Mouse (Mus musculus): Measurements from ENCODE around the gene Hnf4a. TPM values are rescaled to one million over a fixed set of nuclear protein-coding genes. Genes with fewer than 3 reads are reported as not detected.

Hnf4a gene
- polyA plus RNA-seq, 1 experiment from 2014 or later = 0.04 TPM

DNA sequence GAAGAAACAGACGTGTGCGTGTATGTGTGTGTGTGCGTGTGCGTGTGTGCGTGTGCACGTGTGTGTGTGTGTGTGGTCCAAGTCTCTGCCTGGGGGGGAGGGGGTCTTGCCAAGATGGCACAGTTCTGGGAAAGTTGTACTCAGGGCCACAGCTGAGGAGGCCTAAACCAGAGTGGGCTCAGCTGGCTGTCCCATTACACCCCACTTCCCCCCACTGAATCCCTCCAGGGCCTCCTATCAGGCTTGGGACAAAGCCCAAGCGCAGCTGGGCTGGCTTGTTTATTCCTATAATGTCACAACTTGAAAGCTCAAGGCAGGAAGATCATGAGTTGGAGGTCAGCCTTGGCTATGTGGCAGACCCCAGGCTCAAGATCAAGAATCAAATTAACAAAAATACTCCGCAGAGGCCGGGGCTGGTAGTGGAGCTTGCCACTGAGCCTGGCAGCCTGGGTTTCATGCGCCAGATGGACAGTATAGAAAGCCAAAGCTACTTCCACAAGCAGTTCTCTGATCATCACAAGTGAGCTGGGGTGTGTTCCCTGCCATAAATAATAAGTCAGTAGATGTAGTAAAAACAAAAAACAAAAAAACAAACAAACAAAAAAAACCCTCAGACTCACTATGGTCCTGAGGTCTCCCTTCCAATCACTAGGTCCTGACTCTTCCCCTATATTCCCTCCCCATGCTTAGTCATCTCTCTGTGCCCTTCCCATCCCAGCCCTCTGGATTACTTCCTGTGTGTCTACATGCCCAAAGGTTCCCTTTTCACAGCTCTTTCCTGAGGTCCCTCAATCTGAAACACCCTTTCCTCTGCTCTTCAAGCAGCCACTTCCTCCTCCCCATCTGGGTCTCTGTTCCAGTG lies 76.8 kb downstream of the Hnf4a start:
- Histone ChIP-seq H3K9me3 (replicated peaks) (no peaks in the 10 kb centered on the region), H3K4me2 (no peak overlapping the region), H3K36me3 (no peaks in the 10 kb centered on the region), H3K27ac (replicated peaks) (no peak overlapping the region), H3K4me3 (replicated peaks) (no peak overlapping the region), H3K9ac (replicated peaks) (no peak overlapping the region), H3K27me3 (replicated peaks) (no peaks in the 10 kb centered on the region), H3K4me1 (0 out of 2 replicates have a peak, but pooled peaks cover 4% of the 10 kb centered on the region)
- ATAC-seq (ENCODE audit: low FRiP score) = no peak
- 85% methylated on average over 10 of the region's 10 CpGs for WGBS

DNA sequence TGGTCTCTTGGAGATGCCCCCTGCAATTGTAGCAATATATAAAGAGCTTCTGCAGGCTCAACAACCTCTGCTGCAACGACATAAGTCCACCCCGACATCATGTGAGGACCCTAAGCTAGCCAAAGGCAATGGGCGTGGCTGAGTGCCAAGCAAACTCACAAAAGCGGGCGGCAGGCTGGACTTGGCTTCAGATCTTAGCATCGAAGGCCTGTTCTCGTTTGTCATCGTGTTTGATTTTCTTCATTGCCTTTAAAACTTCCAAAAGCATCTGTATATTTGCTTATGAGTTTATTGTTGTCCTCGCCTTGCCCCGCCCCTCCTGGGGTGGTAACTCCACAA lies 77.4 kb downstream of the Hnf4a start:
- Histone ChIP-seq H3K9me3 (replicated peaks) (no peaks in the 10 kb centered on the region), H3K27me3 (replicated peaks) (no peaks in the 10 kb centered on the region)
- 80% methylated on average over 10 of the region's 10 CpGs for WGBS

DNA sequence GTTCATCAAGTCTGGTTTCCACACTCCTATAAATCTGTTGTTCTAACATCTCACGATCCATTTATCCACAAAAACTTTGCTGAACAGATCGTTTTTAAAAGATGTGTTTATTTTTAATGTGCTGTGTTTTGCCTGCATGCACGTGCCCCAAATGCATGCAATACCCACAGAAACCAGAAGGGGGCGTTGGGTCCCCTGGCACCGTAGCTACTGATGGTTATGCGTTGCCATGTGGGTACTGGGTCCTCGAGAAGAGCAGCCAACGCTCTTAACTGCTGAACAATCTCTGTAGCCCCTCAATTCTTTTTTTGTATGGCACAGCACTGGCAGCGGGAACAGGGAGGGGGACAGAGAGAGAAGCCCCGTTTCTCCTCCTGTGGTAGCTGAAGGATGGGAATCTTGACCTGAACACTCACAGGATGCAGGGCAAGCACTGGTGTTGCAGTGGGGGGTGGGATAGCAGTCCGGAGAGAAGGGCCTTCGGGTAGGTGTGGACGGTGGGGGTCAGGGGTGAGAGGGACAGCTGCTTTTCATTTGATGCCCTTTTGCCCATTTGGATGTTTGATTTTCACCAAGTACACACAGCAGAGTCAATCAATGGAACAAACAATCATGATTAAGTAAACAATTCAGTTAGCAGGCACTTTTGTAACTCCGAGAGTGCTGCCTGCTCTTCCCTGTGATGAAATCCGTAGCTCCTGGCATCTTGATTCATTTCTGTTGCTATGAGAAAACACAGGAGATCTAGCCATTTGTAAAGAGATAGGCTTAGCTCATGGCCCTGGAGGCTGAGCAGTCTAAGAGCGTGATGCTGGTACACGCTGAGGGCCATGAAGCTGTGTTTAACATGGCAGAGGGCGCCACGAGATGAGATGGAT lies 80.0 kb downstream of the Hnf4a start:
- Histone ChIP-seq H3K27ac (replicated peaks) (no peak overlapping the region), H3K27me3 (replicated peaks) (no peaks in the 10 kb centered on the region), H3K9me3 (replicated peaks) (no peaks in the 10 kb centered on the region), H3K36me3 (no peaks in the 10 kb centered on the region), H3K4me3 (replicated peaks) (no peak overlapping the region), H3K9ac (replicated peaks) (no peak overlapping the region), H3K4me2 (no peak overlapping the region), H3K4me1 (0 out of 2 replicates have a peak, but pooled peaks cover 4% of the 10 kb centered on the region)
- WGBS = 49% methylated on average over 19 of the region's 19 CpGs
- no peak for ATAC-seq (ENCODE audit: low FRiP score)

More for the DNA sequence above, 77.4 kb downstream of the Hnf4a start:
- no peaks in the 10 kb centered on the region for H3K36me3 ChIP-seq
- no peak overlapping the region for H3K27ac ChIP-seq (replicated peaks)
- H3K4me1 ChIP-seq = 0 out of 2 replicates have a peak, but pooled peaks cover 4% of the 10 kb centered on the region
- no peak for ATAC-seq (ENCODE audit: low FRiP score)
- H3K4me2 ChIP-seq = no peak overlapping the region
- no peak overlapping the region for H3K4me3 ChIP-seq (replicated peaks)
- no peak overlapping the region for H3K9ac ChIP-seq (replicated peaks)

DNA sequence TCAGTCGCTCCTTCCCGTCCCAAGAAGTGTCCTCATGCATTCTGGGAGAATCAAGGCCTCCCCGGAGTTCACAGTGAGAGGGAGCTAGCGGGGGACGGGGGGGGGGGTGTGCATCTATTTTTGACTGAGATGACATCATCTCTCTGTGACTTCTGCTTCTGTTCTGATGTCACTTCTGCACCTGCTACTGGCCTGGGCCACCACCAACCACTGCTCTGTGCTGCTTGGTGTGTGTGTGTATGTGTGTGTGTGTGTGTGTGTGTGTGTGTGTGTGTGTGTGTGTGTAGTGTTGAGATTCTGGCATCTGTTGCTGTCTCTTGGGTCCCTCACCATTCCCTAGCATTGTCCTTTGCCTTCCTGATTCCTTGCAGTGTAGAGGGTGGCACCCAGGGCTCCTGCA lies 80.9 kb downstream of the Hnf4a start:
- Histone ChIP-seq H3K27me3 (replicated peaks) (no peaks in the 10 kb centered on the region), H3K4me1 (0 out of 2 replicates have a peak, but pooled peaks cover 4% of the 10 kb centered on the region), H3K9me3 (replicated peaks) (no peaks in the 10 kb centered on the region), H3K4me2 (no peak overlapping the region), H3K36me3 (no peaks in the 10 kb centered on the region), H3K27ac (replicated peaks) (no peak overlapping the region), H3K4me3 (replicated peaks) (no peak overlapping the region), H3K9ac (replicated peaks) (no peak overlapping the region)
- no peak for ATAC-seq (ENCODE audit: low FRiP score)
- 80% methylated on average over 5 of the region's 5 CpGs for WGBS

DNA sequence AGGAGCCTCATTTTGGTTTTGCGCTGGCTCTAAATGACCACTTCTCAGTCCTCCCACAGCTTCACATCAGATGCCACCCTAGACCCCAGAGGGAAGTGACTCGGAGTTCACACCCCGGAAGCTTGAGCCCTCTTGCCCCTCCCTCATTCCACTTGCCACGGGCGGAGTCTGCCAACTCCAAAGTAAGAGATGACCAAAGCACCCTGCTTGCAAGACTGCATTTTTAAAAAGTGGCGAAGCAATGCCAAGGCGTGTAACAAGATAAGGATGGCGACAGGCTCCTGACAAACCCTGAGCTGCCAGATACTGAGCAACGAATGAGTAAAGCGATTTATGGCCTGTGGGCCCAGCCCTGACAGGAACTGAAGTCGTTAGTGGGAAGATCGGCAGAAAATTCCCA lies 83.6 kb downstream of the Hnf4a start:
- ATAC-seq (ENCODE audit: low FRiP score) = no peak
- WGBS = 66% methylated on average over 12 of the region's 12 CpGs
- Histone ChIP-seq H3K4me3 (replicated peaks) (no peak overlapping the region), H3K27me3 (replicated peaks) (no peaks in the 10 kb centered on the region), H3K27ac (replicated peaks) (no peak overlapping the region), H3K9ac (replicated peaks) (no peak overlapping the region), H3K9me3 (replicated peaks) (no peaks in the 10 kb centered on the region), H3K4me1 (0 out of 2 replicates have a peak, but pooled peaks cover 4% of the 10 kb centered on the region), H3K4me2 (no peak overlapping the region), H3K36me3 (no peaks in the 10 kb centered on the region)

DNA sequence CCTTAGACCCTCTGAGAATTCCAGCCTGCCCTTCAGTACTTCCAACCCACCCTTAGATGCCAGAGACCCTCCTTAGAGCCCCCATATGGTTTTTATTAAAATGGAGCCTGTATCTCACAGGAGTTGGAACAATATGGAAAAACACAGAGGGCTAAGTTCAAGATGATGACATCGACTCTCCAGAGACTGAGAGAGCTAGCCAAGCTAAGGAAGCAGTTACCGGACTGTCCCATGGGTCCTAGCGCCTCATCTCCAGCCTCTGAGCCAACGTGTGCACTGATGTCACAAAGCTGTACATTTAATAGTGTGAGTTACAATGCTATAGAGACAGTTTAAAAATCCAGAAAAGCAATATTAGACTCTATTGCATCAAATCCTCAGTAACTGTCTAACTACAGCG lies 84.4 kb downstream of the Hnf4a start:
- H3K27me3 ChIP-seq (replicated peaks) = no peaks in the 10 kb centered on the region; the same call in 1 of the 2 replicates
- H3K9me3 ChIP-seq (replicated peaks) = no peaks in the 10 kb centered on the region
- no peak overlapping the region for H3K27ac ChIP-seq (replicated peaks)
- no peak overlapping the region for H3K4me3 ChIP-seq (replicated peaks)
- no peak overlapping the region for H3K9ac ChIP-seq (replicated peaks)
- 0 out of 2 replicates have a peak, but pooled peaks cover 4% of the 10 kb centered on the region for H3K4me1 ChIP-seq
- H3K36me3 ChIP-seq = no peaks in the 10 kb centered on the region
- no peak overlapping the region for H3K4me2 ChIP-seq
- no peak for ATAC-seq (ENCODE audit: low FRiP score)
- WGBS = 81% methylated on average over 5 of the region's 5 CpGs

DNA sequence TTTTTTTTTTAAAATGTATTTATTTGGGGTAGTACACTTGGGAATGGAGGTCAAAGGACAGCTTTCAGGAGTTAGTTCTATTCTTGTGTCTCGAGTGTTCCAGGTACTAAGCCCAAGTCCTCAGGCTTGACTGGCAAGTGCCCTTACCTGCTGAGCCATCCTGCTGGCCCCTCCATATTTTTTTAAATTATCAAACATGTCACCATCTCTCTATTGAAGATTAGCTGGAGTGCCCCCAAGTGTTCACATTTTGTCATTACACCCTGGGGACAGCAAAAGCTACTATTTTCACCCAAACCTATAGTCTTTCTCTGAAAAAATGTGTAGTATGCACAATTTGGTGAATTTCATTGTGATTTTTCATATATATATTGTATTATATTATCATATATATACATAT lies 85.5 kb downstream of the Hnf4a start:
- Histone ChIP-seq H3K27ac (replicated peaks) (no peak overlapping the region), H3K4me3 (replicated peaks) (no peak overlapping the region), H3K9me3 (replicated peaks) (no peaks in the 10 kb centered on the region), H3K4me1 (no peaks in the 10 kb centered on the region), H3K4me2 (no peak overlapping the region), H3K27me3 (replicated peaks) (no peaks in the 10 kb centered on the region; the same call in 1 of the 2 replicates), H3K9ac (replicated peaks) (no peak overlapping the region), H3K36me3 (no peaks in the 10 kb centered on the region)
- 75% methylated on average over 1 of the region's 1 CpGs for WGBS
- no peak for ATAC-seq (ENCODE audit: low FRiP score)

DNA sequence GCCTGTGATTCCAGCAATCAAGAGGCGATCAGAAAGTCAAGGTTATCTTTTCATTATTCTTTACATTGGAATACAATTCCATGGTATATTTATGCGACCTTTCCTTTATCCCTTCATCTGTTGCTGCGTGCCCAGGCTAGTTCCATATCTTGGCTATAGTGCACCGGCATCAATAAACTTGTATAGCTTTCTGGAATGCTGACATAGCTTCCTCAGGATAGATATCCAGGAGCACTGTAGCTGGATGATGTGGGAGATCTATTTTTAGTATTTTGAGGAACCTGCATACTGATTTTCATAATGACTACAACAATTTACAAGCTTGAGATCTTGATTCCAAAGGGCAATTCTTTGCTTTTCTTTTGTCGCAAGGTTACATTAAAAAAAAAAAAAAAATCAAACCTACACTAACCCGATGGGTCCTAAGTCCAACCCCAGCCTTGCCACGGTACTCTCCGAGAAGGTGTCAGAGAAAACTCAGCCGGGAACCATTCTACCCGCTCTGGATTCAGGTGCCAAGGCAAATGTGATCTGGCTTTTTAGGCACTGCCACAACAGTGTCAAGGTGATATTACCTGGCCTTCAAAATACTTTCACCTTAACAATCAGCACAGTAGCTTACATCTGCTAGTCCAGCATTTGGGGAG lies 87.2 kb downstream of the Hnf4a start:
- no peak overlapping the region for H3K27ac ChIP-seq (replicated peaks)
- H3K4me3 ChIP-seq (replicated peaks) = no peak overlapping the region
- H3K36me3 ChIP-seq = no peaks in the 10 kb centered on the region
- H3K9me3 ChIP-seq (replicated peaks) = no peaks in the 10 kb centered on the region
- H3K27me3 ChIP-seq (replicated peaks) = no peaks in the 10 kb centered on the region; the same call in 1 of the 2 replicates
- no peak for ATAC-seq (ENCODE audit: low FRiP score)
- H3K9ac ChIP-seq (replicated peaks) = no peak overlapping the region
- WGBS = 92% methylated on average over 10 of the region's 10 CpGs
- H3K4me2 ChIP-seq = no peak overlapping the region
- H3K4me1 ChIP-seq = no peaks in the 10 kb centered on the region

DNA sequence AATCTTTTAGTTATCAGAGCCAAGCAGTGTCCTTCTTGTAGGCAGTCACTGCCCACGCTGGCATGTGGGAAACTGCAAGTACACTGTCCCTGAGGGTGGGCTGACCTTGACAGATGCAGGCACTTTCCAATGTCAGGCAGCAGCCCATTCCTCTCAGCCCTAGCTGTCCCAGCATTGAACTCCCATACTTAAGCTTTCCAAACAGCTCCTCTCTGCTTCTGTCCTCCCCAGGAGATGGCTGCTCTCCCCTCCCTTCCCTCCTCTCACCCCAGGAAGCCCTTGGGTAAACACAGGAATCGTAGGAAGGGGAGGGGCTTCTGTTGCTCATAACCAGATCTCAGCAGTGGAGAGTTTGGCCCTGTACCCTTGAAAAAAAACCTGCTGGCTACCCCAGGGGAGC lies 88.5 kb downstream of the Hnf4a start:
- H3K27ac ChIP-seq (replicated peaks) = 0 out of 2 replicates have a peak overlapping the region, but pooled peaks have one; percentile 11
- H3K4me3 ChIP-seq (replicated peaks) = no peak overlapping the region
- H3K4me2 ChIP-seq = no peak overlapping the region
- H3K4me1 ChIP-seq = no peaks in the 10 kb centered on the region
- no peak for ATAC-seq (ENCODE audit: low FRiP score)
- H3K9me3 ChIP-seq (replicated peaks) = no peaks in the 10 kb centered on the region
- WGBS = 16% methylated on average over 2 of the region's 2 CpGs
- no peaks in the 10 kb centered on the region for H3K36me3 ChIP-seq
- H3K27me3 ChIP-seq (replicated peaks) = no peaks in the 10 kb centered on the region; the same call in 1 of the 2 replicates
- H3K9ac ChIP-seq (replicated peaks) = no peak overlapping the region

DNA sequence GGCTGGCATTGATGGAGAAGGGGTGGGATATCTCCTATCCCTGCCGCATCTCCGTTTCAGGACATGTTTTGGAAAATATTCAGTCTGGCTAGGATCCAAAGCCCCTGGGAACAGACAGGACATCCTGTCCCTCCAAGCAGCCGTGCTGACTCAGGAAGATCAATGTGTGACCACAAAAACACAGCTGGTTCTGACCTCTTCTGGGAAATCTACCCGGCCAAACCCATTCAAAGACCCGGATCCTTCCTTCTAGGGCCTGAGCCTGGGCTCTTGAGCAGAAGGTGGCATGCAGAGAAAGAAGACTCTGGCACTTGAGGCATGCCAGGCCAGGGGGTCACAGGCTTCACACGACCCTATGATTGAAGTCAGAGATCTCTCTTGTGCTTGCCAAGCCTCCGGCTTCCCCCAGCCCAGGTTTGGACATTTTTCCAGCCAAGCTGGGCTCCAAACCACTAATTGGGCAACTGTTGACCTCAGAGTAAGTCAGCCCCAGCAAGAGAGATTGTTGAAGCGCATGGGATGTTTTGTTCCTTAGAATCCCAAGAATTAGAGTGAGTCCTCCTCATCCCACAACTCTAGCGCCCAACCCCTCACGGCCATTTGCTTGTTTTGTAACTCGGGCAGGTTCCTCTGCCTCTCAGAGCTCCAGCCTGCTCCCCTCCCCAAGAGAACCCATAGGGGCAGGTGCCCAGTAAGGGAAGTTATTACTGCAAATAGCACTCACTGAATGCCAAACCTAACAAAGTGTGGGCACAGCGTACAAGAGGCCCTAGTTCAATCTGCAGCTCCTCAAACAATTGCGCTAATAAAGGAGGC lies 89.7 kb downstream of the Hnf4a start:
- H3K27me3 ChIP-seq (replicated peaks) = no peaks in the 10 kb centered on the region; the same call in 1 of the 2 replicates
- no peaks in the 10 kb centered on the region for H3K9me3 ChIP-seq (replicated peaks)
- no peak overlapping the region for H3K4me2 ChIP-seq
- ATAC-seq (ENCODE audit: low FRiP score) = no peak
- H3K9ac ChIP-seq (replicated peaks) = no peak overlapping the region
- H3K4me3 ChIP-seq (replicated peaks) = no peak overlapping the region
- no peaks in the 10 kb centered on the region for H3K4me1 ChIP-seq
- 72% methylated on average over 13 of the region's 13 CpGs for WGBS
- H3K27ac ChIP-seq (replicated peaks) = peak overlapping the region; percentile 7; the same call in 1 of the 2 replicates
- H3K36me3 ChIP-seq = no peaks in the 10 kb centered on the region

DNA sequence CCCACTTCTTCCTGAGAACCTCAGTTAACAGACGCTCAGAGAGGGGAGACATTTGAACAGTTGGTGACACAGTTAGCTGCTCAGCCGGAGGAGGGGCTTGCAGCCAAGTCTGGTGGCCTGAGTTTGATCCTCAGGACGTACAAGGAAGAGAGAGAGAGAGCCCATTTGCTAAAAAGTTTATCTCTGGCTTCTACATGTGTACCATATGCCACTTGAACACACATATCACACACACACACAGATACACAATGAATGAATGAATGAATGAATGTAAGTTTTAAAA lies 90.2 kb downstream of the Hnf4a start:
- 53% methylated on average over 3 of the region's 3 CpGs for WGBS

More for the DNA sequence above, 90.2 kb downstream of the Hnf4a start:
- Histone ChIP-seq H3K4me3 (replicated peaks) (no peak overlapping the region), H3K9ac (replicated peaks) (no peak overlapping the region), H3K4me2 (no peak overlapping the region), H3K9me3 (replicated peaks) (no peaks in the 10 kb centered on the region), H3K27ac (replicated peaks) (peak overlapping the region; percentile 7; the same call in 1 of the 2 replicates), H3K36me3 (no peaks in the 10 kb centered on the region), H3K4me1 (peaks cover 5% of the 10 kb centered on the region), H3K27me3 (replicated peaks) (no peaks in the 10 kb centered on the region; the same call in 1 of the 2 replicates)
- no peak for ATAC-seq (ENCODE audit: low FRiP score)
